32 mouse cellular contexts compared by ENCODE assay signal in genomic region chr9:58762086-58762485, GRCm38 (mm10). TPM values are rescaled to one million over a fixed set of nuclear protein-coding genes. Genes with fewer than 3 reads are reported as not detected.
"Had no signal": no experiment of that assay in that cellular context is flagged by ENCODE, and none has a peak within 500 bp of the region (broad histone marks: within the 10 kb centered on the region; RNA-seq: fewer than 3 reads in every experiment).

No protein-coding gene starts in this region.

- DNase-seq: left cerebral cortex, postnatal 4 days; liver; liver, embryonic 13.5 days; liver, postnatal 0 days; lung, adult 18-20 months; lung, adult 2 months; lung, embryonic 14.5 days; lung, postnatal 10 days; lung, postnatal 14 days; lung, postnatal 36 days; lung, postnatal 4 days; midbrain, embryonic 14.5 days had no signal

- H3K9ac ChIP-seq: limb, embryonic 12.5 days; limb, embryonic 13.5 days; limb, embryonic 15.5 days; liver, embryonic 12.5 days; liver, embryonic 13.5 days; liver, embryonic 14.5 days; liver, embryonic 15.5 days; liver, postnatal 0 days; lung, embryonic 14.5 days; lung, embryonic 15.5 days; midbrain, embryonic 12.5 days; midbrain, embryonic 13.5 days; midbrain, embryonic 15.5 days; neural tube, embryonic 12.5 days; neural tube, embryonic 13.5 days had no signal

- H3K27ac ChIP-seq: limb, embryonic 10.5 days; limb, embryonic 12.5 days; limb, embryonic 13.5 days; limb, embryonic 15.5 days; liver, embryonic 12.5 days; liver, embryonic 13.5 days; liver, embryonic 14.5 days; liver, embryonic 15.5 days; lung, embryonic 15.5 days; macrophage; midbrain, embryonic 10.5 days; midbrain, embryonic 12.5 days; midbrain, embryonic 13.5 days; midbrain, embryonic 15.5 days; neural tube, embryonic 12.5 days; neural tube, embryonic 13.5 days had no signal

- H3K4me3 ChIP-seq: limb, embryonic 10.5 days; limb, embryonic 12.5 days; limb, embryonic 13.5 days; limb, embryonic 15.5 days; liver, embryonic 12.5 days; liver, embryonic 13.5 days; liver, embryonic 15.5 days; lung, embryonic 15.5 days; midbrain, embryonic 10.5 days; midbrain, embryonic 12.5 days; midbrain, embryonic 13.5 days; midbrain, embryonic 15.5 days; myocyte; neural tube, embryonic 12.5 days; neural tube, embryonic 13.5 days had no signal

- H3K27me3 ChIP-seq: limb, embryonic 12.5 days; limb, embryonic 13.5 days; limb, embryonic 15.5 days; liver, embryonic 12.5 days; liver, embryonic 13.5 days; liver, embryonic 15.5 days; lung, embryonic 15.5 days; midbrain, embryonic 12.5 days; midbrain, embryonic 13.5 days; midbrain, embryonic 15.5 days; neural tube, embryonic 12.5 days; neural tube, embryonic 13.5 days had no signal

- H3K4me2 ChIP-seq: limb, embryonic 12.5 days; limb, embryonic 13.5 days; limb, embryonic 15.5 days; liver, embryonic 11.5 days; liver, embryonic 12.5 days; liver, embryonic 13.5 days; liver, embryonic 15.5 days; lung, embryonic 14.5 days; lung, embryonic 15.5 days; midbrain, embryonic 11.5 days; midbrain, embryonic 12.5 days; midbrain, embryonic 13.5 days; midbrain, embryonic 15.5 days; neural tube, embryonic 12.5 days; neural tube, embryonic 13.5 days had no signal

- H3K9me3 ChIP-seq: limb, embryonic 10.5 days; limb, embryonic 12.5 days; limb, embryonic 13.5 days; limb, embryonic 15.5 days; liver, embryonic 13.5 days; liver, embryonic 15.5 days; lung, embryonic 15.5 days; midbrain, embryonic 10.5 days; midbrain, embryonic 12.5 days; midbrain, embryonic 13.5 days; midbrain, embryonic 15.5 days; neural tube, embryonic 12.5 days; neural tube, embryonic 13.5 days had no signal

- ATAC-seq: liver, embryonic 12.5 days; liver, postnatal 0 days; lung, postnatal 0 days; midbrain, embryonic 13.5 days; midbrain, embryonic 15.5 days had no signal

- H3K36me3 ChIP-seq: limb, embryonic 10.5 days; limb, embryonic 12.5 days; limb, embryonic 13.5 days; limb, embryonic 15.5 days; liver, embryonic 12.5 days; liver, embryonic 13.5 days; liver, embryonic 15.5 days; lung, embryonic 15.5 days; midbrain, embryonic 10.5 days; midbrain, embryonic 12.5 days; midbrain, embryonic 13.5 days; midbrain, embryonic 15.5 days; neural tube, embryonic 12.5 days; neural tube, embryonic 13.5 days had no signal

- H3K4me1 ChIP-seq: limb, embryonic 10.5 days; limb, embryonic 12.5 days; liver, embryonic 15.5 days; lung, embryonic 15.5 days; midbrain, embryonic 12.5 days; midbrain, embryonic 15.5 days; neural tube, embryonic 13.5 days had no signal

RNA-seq across cellular contexts. Expression of gene Rec114, which starts 18.3 kb away (rescaled TPM):
- total RNA-seq: left cerebral cortex, postnatal 14 days had no signal
- polyA plus RNA-seq: macrophage had no signal
